Mouse (Mus musculus): ENCODE results near the gene Iqgap2. TPM values are rescaled to one million over a fixed set of nuclear protein-coding genes. Genes with fewer than 3 reads are reported as not detected.

Gene Iqgap2
- polyA plus RNA-seq, 1 experiment from 2014 or later, result 4.2 TPM

DNA sequence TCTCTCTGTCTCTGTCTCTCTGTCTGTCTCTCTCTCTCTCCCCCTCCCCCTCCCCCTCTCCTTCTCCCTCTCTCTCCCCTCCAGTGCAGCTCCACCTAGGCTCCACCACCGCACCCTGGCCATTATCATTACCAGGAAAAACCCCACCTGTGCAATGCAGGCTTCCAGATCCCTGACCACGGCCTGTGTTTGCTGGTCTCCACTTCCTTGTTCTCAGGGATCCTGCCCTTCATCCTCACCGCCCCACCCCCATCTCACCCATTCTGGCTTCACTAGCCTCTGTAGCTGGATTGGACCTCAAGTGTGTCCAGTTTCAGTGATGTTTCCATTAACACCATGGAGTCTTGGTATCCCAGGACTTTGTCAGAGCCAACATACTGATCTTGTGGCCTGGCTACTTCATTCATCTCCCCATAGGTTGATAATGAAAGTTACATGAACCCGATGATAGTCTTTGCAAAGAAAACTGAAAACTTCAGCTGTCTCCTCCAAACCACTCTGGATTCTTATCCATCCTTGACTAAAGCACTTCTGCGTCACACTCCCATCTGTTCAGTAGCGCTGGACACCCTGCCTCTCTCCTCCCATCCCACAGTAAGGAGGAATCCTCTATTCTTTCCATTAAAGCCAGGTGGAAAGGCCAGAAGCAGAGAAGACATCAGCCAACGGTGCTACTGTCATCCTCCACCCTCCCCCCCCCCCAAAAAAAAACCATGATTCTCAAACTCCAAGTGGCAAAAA is 62.1 kb downstream of the Iqgap2 start:
- Histone ChIP-seq H3K9me3 (replicated peaks; ENCODE audit: control insufficient read depth, low read length) (no peaks in the 10 kb centered on the region), H3K36me3 (ENCODE audit: control insufficient read depth, insufficient read depth, low read length) (no peaks in the 10 kb centered on the region), H3K4me3 (ENCODE audit: low read depth, low read length) (no peak overlapping the region), H3K4me1 (ENCODE audit: control insufficient read depth, insufficient read depth, low read length) (no peaks in the 10 kb centered on the region), H3K27ac (ENCODE audit: low read depth, low read length) (no peak overlapping the region), H3K4me2 (ENCODE audit: low read length) (no peak overlapping the region), H3K27me3 (replicated peaks; ENCODE audit: control insufficient read depth, insufficient read depth, low read length) (no peaks in the 10 kb centered on the region), H3K9ac (ENCODE audit: low read length) (no peak overlapping the region)
- DNase-seq (ENCODE audit: low spot score) (no peak), ATAC-seq (no peak)
- WGBS, result 90% methylated on average over 7 of the region's 7 CpGs

DNA sequence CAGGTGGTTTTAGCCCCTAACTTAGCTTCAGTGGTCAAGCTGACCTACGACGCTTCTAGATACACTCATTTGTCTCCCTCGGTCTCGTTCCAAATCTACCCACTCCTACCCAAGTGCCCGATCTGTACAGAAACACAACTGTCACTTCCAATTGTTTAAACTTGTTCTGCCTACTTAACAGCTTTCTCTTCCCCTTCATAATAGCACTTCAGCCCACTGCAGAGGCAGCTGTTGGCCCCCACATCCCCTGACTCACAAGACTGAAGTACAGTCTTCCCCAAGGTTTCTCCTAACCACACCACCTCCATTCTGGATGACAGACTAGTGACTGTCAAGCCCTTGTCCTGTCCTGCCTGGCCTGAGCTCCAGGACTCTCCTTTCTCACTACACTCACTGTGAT is 63.1 kb downstream of the Iqgap2 start:
- Histone ChIP-seq H3K4me3 (ENCODE audit: low read depth, low read length) (no peak overlapping the region), H3K4me2 (ENCODE audit: low read length) (no peak overlapping the region), H3K4me1 (ENCODE audit: control insufficient read depth, insufficient read depth, low read length) (no peaks in the 10 kb centered on the region), H3K27ac (ENCODE audit: low read depth, low read length) (no peak overlapping the region), H3K9me3 (replicated peaks; ENCODE audit: control insufficient read depth, low read length) (no peaks in the 10 kb centered on the region), H3K9ac (ENCODE audit: low read length) (no peak overlapping the region), H3K36me3 (ENCODE audit: control insufficient read depth, insufficient read depth, low read length) (no peaks in the 10 kb centered on the region), H3K27me3 (replicated peaks; ENCODE audit: control insufficient read depth, insufficient read depth, low read length) (no peaks in the 10 kb centered on the region)
- 86% methylated on average over 5 of the region's 5 CpGs for WGBS
- ATAC-seq (no peak), DNase-seq (ENCODE audit: low spot score) (no peak)

GRCm38 (mm10) chr13:95826178-95826577 is 65.5 kb downstream of the Iqgap2 start:
- H3K9ac ChIP-seq (ENCODE audit: low read length), result no peak overlapping the region
- DNase-seq (ENCODE audit: low spot score) (no peak), ATAC-seq (no peak)
- no peaks in the 10 kb centered on the region for H3K27me3 ChIP-seq (replicated peaks; ENCODE audit: control insufficient read depth, insufficient read depth, low read length)
- no peak overlapping the region for H3K4me2 ChIP-seq (ENCODE audit: low read length)
- H3K27ac ChIP-seq (ENCODE audit: low read depth, low read length), result no peak overlapping the region
- no peaks in the 10 kb centered on the region for H3K9me3 ChIP-seq (replicated peaks; ENCODE audit: control insufficient read depth, low read length)
- peaks cover 6% of the 10 kb centered on the region; the same call in 1 of the 2 replicates for H3K4me1 ChIP-seq (ENCODE audit: control insufficient read depth, insufficient read depth, low read length)
- 77% methylated on average over 6 of the region's 6 CpGs for WGBS
- H3K4me3 ChIP-seq (ENCODE audit: low read depth, low read length), result no peak overlapping the region
- H3K36me3 ChIP-seq (ENCODE audit: control insufficient read depth, insufficient read depth, low read length), result no peaks in the 10 kb centered on the region

DNA sequence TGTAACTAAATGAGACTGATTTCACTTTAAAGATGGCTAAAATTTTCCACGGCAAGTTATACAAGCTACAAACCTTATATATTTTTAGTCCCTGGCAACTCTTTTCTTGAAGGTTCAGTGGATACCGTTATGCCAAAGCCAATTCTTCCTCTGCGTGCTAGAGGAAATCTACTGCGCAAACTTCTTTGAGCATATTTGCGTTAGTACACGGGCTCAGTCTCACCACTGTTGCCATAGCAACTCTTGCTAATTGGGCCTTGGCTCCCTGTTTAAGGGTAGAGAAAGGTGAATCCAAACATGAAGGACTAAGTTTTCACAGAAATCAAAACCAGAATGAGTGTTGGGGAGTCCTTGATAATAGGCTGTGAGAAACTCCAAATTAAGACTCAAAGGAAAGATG is 68.8 kb downstream of the Iqgap2 start:
- Histone ChIP-seq H3K4me1 (ENCODE audit: control insufficient read depth, insufficient read depth, low read length) (peaks cover 6% of the 10 kb centered on the region; the same call in 1 of the 2 replicates), H3K27me3 (replicated peaks; ENCODE audit: control insufficient read depth, insufficient read depth, low read length) (no peaks in the 10 kb centered on the region), H3K27ac (ENCODE audit: low read depth, low read length) (no peak overlapping the region), H3K9me3 (replicated peaks; ENCODE audit: control insufficient read depth, low read length) (no peaks in the 10 kb centered on the region), H3K9ac (ENCODE audit: low read length) (no peak overlapping the region), H3K36me3 (ENCODE audit: control insufficient read depth, insufficient read depth, low read length) (no peaks in the 10 kb centered on the region), H3K4me2 (ENCODE audit: low read length) (no peak overlapping the region), H3K4me3 (ENCODE audit: low read depth, low read length) (no peak overlapping the region)
- ATAC-seq (peak; percentile 46; the same call in 1 of the 2 replicates), DNase-seq (ENCODE audit: low spot score) (peak; percentile 84)
- 33% methylated on average over 6 of the region's 6 CpGs for WGBS

GRCm38 (mm10) chr13:95820071-95820470 is 71.7 kb downstream of the Iqgap2 start:
- Histone ChIP-seq H3K4me1 (ENCODE audit: control insufficient read depth, insufficient read depth, low read length) (peaks cover 6% of the 10 kb centered on the region; the same call in 1 of the 2 replicates), H3K4me3 (ENCODE audit: low read depth, low read length) (no peak overlapping the region), H3K36me3 (ENCODE audit: control insufficient read depth, insufficient read depth, low read length) (no peaks in the 10 kb centered on the region), H3K9me3 (replicated peaks; ENCODE audit: control insufficient read depth, low read length) (no peaks in the 10 kb centered on the region), H3K9ac (ENCODE audit: low read length) (no peak overlapping the region), H3K4me2 (ENCODE audit: low read length) (no peak overlapping the region), H3K27me3 (replicated peaks; ENCODE audit: control insufficient read depth, insufficient read depth, low read length) (no peaks in the 10 kb centered on the region), H3K27ac (ENCODE audit: low read depth, low read length) (no peak overlapping the region)
- DNase-seq (ENCODE audit: low spot score) (no peak), ATAC-seq (no peak)
- 89% methylated on average over 9 of the region's 9 CpGs for WGBS

GRCm38 (mm10) chr13:95818941-95819340 is 72.8 kb downstream of the Iqgap2 start:
- Histone ChIP-seq H3K4me3 (ENCODE audit: low read depth, low read length) (no peak overlapping the region), H3K27ac (ENCODE audit: low read depth, low read length) (no peak overlapping the region), H3K4me1 (ENCODE audit: control insufficient read depth, insufficient read depth, low read length) (peaks cover 6% of the 10 kb centered on the region; the same call in 1 of the 2 replicates), H3K27me3 (replicated peaks; ENCODE audit: control insufficient read depth, insufficient read depth, low read length) (no peaks in the 10 kb centered on the region), H3K9ac (ENCODE audit: low read length) (no peak overlapping the region), H3K4me2 (ENCODE audit: low read length) (no peak overlapping the region), H3K36me3 (ENCODE audit: control insufficient read depth, insufficient read depth, low read length) (no peaks in the 10 kb centered on the region), H3K9me3 (replicated peaks; ENCODE audit: control insufficient read depth, low read length) (no peaks in the 10 kb centered on the region)
- ATAC-seq, result no peak
- DNase-seq (ENCODE audit: low spot score), result no peak
- WGBS, result 90% methylated on average over 4 of the region's 4 CpGs

DNA sequence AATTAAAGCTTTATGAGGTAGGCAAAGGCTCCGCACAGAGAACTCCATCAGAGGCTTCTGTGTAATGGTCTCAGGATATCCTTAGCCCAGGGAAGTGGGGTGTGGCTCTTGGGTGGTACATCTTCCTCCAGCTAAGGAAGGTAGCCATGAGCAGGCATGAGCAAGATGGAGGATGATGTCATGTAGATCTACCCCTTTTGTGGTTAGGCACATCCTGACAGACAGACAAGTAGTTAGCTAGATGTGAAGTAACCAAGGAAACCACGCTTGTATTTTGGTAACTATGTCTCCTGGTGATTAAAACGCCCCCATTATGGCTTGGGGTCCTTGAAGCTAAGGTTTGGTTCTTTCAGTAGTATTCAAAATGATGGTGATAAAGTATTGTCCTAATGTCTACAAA is 78.1 kb downstream of the Iqgap2 start:
- WGBS, result 92% methylated on average over 3 of the region's 3 CpGs

GRCm38 (mm10) chr13:95810796-95811195 is 80.9 kb downstream of the Iqgap2 start:
- Histone ChIP-seq H3K4me1 (ENCODE audit: control insufficient read depth, insufficient read depth, low read length) (peaks cover 10% of the 10 kb centered on the region), H3K27ac (ENCODE audit: low read depth, low read length) (no peak overlapping the region), H3K9me3 (replicated peaks; ENCODE audit: control insufficient read depth, low read length) (no peaks in the 10 kb centered on the region), H3K4me3 (ENCODE audit: low read depth, low read length) (no peak overlapping the region), H3K36me3 (ENCODE audit: control insufficient read depth, insufficient read depth, low read length) (no peaks in the 10 kb centered on the region), H3K4me2 (ENCODE audit: low read length) (no peak overlapping the region), H3K9ac (ENCODE audit: low read length) (no peak overlapping the region), H3K27me3 (replicated peaks; ENCODE audit: control insufficient read depth, insufficient read depth, low read length) (no peaks in the 10 kb centered on the region)
- WGBS, result 81% methylated on average over 2 of the region's 2 CpGs
- DNase-seq (ENCODE audit: low spot score) (no peak), ATAC-seq (no peak)

More for the DNA sequence above, 78.1 kb downstream of the Iqgap2 start:
- H3K27me3 ChIP-seq (replicated peaks; ENCODE audit: control insufficient read depth, insufficient read depth, low read length), result no peaks in the 10 kb centered on the region
- no peaks in the 10 kb centered on the region for H3K9me3 ChIP-seq (replicated peaks; ENCODE audit: control insufficient read depth, low read length)
- ATAC-seq, result no peak
- H3K4me2 ChIP-seq (ENCODE audit: low read length), result no peak overlapping the region
- H3K36me3 ChIP-seq (ENCODE audit: control insufficient read depth, insufficient read depth, low read length), result no peaks in the 10 kb centered on the region
- no peaks in the 10 kb centered on the region for H3K4me1 ChIP-seq (ENCODE audit: control insufficient read depth, insufficient read depth, low read length)
- no peak overlapping the region for H3K27ac ChIP-seq (ENCODE audit: low read depth, low read length)
- no peak for DNase-seq (ENCODE audit: low spot score)
- H3K9ac ChIP-seq (ENCODE audit: low read length), result no peak overlapping the region
- H3K4me3 ChIP-seq (ENCODE audit: low read depth, low read length), result no peak overlapping the region

DNA sequence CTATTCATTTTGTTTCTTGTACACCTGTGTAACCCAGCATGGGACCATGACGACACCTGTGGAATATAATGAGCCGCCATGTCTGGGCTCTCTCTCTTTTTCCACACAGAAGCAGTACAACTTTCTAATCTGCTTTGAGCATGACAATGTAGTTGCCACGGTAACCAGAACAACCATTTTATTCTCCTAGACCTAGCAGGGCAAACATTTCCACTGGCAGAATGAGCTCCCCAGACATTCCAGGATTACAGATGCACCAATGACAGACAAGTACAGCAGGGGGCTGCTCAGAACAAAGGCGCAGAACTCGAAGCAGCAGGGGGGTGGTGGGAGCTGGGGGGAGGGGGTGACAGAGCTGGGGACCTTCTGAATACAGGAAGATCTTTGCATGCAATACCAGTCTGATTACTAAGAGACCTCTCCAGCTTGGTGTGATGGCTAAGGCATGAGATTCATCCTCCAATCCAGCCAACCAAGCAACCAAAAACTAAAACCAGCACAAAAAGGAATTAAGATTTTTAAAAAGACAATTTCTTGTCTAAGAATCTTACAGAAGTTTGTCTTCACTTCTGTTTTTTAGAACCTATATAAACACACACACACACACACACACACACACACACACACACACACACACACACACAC is 84.5 kb downstream of the Iqgap2 start:
- no peaks in the 10 kb centered on the region for H3K36me3 ChIP-seq (ENCODE audit: control insufficient read depth, insufficient read depth, low read length)
- no peak overlapping the region for H3K4me3 ChIP-seq (ENCODE audit: low read depth, low read length)
- H3K4me2 ChIP-seq (ENCODE audit: low read length), result no peak overlapping the region
- H3K27me3 ChIP-seq (replicated peaks; ENCODE audit: control insufficient read depth, insufficient read depth, low read length), result no peaks in the 10 kb centered on the region
- H3K4me1 ChIP-seq (ENCODE audit: control insufficient read depth, insufficient read depth, low read length), result peaks cover 10% of the 10 kb centered on the region
- H3K27ac ChIP-seq (ENCODE audit: low read depth, low read length), result 0 out of 2 replicates have a peak overlapping the region, but pooled peaks have one; percentile 44
- WGBS, result 4% methylated on average over 5 of the region's 5 CpGs
- no peaks in the 10 kb centered on the region for H3K9me3 ChIP-seq (replicated peaks; ENCODE audit: control insufficient read depth, low read length)
- DNase-seq (ENCODE audit: low spot score) (peak; percentile 80), ATAC-seq (peak; percentile 87)
- H3K9ac ChIP-seq (ENCODE audit: low read length), result no peak overlapping the region; the same call in 1 of the 2 replicates

Data from forebrain, embryonic 14.5 days (tissue).